Mouse (Mus musculus) kidney, embryonic 15.5 days (tissue): ENCODE results near the gene Rasgrp3. TPM values are rescaled to one million over a fixed set of nuclear protein-coding genes. Genes with fewer than 3 reads are reported as not detected.

Experiments
- ATAC-seq: fragments of 200-750 bp; cut with Nextera tagmentation; replicated peaks from 2 replicates; pipeline ENCODE4 v1.8.0; 2017; ENCODE audit warnings: moderate TSS enrichment; ENCODE audit not compliant: low FRiP score
- H3K27ac ChIP-seq: fragments of 300-500 bp; sonication (generic); 2 replicates; pipeline ENCODE4 v1.5.1; 2015; ENCODE audit warnings: mild to moderate bottlenecking, inconsistent platforms
- H3K27me3 ChIP-seq: fragments of 300-500 bp; sonication (generic); 2 replicates; pipeline ENCODE4 v1.6.1; 2015; ENCODE audit warnings: inconsistent platforms
- H3K36me3 ChIP-seq: fragments of 300-500 bp; sonication (generic); 2 replicates; pipeline ENCODE4 v1.6.1; 2015; ENCODE audit warnings: inconsistent platforms
- H3K4me1 ChIP-seq: fragments of 300-500 bp; sonication (generic); 2 replicates; pipeline ENCODE4 v1.6.1; 2015; ENCODE audit warnings: inconsistent platforms
- H3K4me2 ChIP-seq: fragments of 300-500 bp; sonication (generic); 2 replicates; pipeline ENCODE4 v1.6.1; 2015; ENCODE audit warnings: moderate library complexity, mild to moderate bottlenecking, inconsistent platforms
- H3K4me3 ChIP-seq: fragments of 300-500 bp; sonication (generic); replicated peaks from 2 replicates; pipeline ENCODE4 v1.5.1; 2015; ENCODE audit warnings: mild to moderate bottlenecking, inconsistent platforms
- H3K9ac ChIP-seq: fragments of 300-500 bp; sonication (generic); 2 replicates; pipeline ENCODE4 v1.6.1; 2015; ENCODE audit warnings: mild to moderate bottlenecking, inconsistent platforms
- H3K9me3 ChIP-seq: fragments of 300-500 bp; sonication (generic); replicated peaks from 2 replicates; pipeline ENCODE4 v1.6.1; 2016; ENCODE audit warnings: inconsistent platforms
- WGBS: fragments of 180-500 bp; shearing (Covaris S2); methylation state at CpG from one replicate; pipeline ENCODE4 v1.1.7; 2015; ENCODE audit warnings: mixed read lengths; 5-methylcytosine and 5-hydroxymethylcytosine counted together
- polyA plus RNA-seq: library from polyadenylated mRNA; unstranded; fragments of >200 nt; fragmentation: Nextera tagmentation; extraction: Ambion mirVana; gene quantifications from 2 replicates; pipeline ENCODE4 v1.2.1, GENCODE M21; 2015

Gene Rasgrp3
- polyA plus RNA-seq, 1 experiment from 2014 or later: 22.8 TPM

DNA sequence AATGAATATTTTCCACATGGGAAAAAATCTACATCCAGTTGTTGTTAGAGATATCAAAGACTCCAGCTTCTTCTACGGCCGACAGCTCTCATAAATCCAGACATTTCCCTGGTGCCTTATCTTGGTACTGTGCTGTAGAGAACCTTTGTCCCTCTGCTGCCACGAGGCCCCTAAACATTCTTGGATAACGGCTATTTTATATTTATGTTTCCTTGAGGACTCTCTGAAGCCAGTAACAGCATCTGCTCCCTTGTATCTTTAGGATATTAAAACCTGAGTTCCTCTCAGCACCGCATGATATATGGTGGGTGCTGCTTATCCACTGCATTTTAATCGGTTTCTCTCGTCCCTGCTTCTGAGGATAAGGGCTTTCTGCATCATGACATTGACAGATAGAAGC, 139.9 kb downstream of the Rasgrp3 start:
- Histone ChIP-seq H3K4me3 (no peak overlapping the region), H3K9me3 (no peaks in the 10 kb centered on the region), H3K27me3 (no peaks in the 10 kb centered on the region), H3K36me3 (no peaks in the 10 kb centered on the region), H3K9ac (no peak overlapping the region), H3K27ac (no peak overlapping the region), H3K4me2 (no peak overlapping the region), H3K4me1 (no peaks in the 10 kb centered on the region)
- peak; percentile 25; the same call in 1 of the 2 replicates for ATAC-seq
- WGBS: 32% methylated on average over 7 of the region's 7 CpGs

Other genes with a start within 250 kb of the Rasgrp3 start
- 23.7 and 28.0 TPM in 2 replicates for gene Fam98a, start 116.0 kb downstream of the Rasgrp3 start, polyA plus RNA-seq